Mouse (Mus musculus) embryonic stem cell, embryonic (primary cell): ENCODE data around the gene Pcgf6.

Experiments
- CTCF ChIA-PET, 4 experiments: fragments of 300-600 bp in 2 of 4; fragments of 350-600 bp in 2 of 4; sonication (Branson Sonifier 250); formaldehyde crosslinking; loops; one replicate each; lab custom pipeline; 2022; ENCODE audit warnings: inconsistent platforms in 2 of 4; lab: Charles Lee
- POLR2A ChIA-PET, 4 experiments: fragments of 300-600 bp in 2 of 4; fragments of 350-600 bp in 2 of 4; sonication (Branson Sonifier 250); formaldehyde crosslinking; loops; one replicate each; lab custom pipeline; 2022; ENCODE audit warnings: antibody characterized with exemption in 4 of 4, inconsistent platforms in 1 of 4; lab: Charles Lee

The Pcgf6 gene

DNA sequence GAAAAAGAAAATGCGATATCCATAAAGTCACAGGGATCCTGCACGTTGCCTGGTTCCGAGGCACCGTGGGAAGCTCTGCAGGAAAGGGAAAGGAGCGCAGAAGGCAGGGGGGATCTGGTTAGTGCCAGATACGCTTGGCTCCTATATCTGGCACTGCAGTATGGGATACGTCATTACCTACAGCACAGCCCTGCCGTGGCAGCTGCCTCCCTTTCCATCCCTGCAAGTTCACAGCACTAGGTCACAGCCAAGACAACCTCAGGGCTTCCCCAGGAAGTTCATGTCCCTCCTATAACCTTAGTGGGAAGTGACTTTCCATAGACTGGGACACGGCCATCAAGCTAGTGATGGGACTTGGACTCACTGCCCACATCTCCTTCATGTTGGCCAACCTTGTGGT, 54.6 kb downstream of the Pcgf6 start:
- ChIA-PET POLR2A (interaction anchor here in 1 of 4 experiments (0.6 kb wide), 1 partner anchor 75 kb away, joined by 3 read pairs; no protein-coding TSS in a partner anchor), CTCF (interaction anchor here in 1 of 4 experiments (1.0 to 1.2 kb wide), 2 partner anchors 120 to 235 kb away, joined by 3 to 4 read pairs; no protein-coding TSS in a partner anchor)

DNA sequence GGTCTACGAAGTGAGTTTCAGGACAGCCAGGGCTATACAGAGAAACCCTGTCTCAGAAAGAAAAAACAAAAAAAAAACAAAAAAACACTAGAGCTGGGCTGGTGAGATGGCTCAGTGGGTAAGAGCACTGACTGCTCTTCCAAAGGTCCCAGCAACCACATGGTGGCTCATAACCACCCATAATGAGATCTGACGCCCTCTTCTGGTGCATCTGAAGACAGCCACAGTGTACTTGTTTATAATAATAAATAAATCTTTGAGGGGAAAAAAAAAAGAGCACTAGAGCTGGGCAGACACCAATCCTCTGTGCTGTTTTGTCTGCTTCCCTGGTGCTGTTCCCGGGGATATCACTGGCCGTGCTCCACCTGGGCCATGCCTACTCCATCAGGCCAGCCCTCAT, 58.4 kb downstream of the Pcgf6 start:
- ChIA-PET POLR2A (interaction anchor here in 2 of 4 experiments (0.7 to 6.4 kb wide), 17 partner anchors 11 to 231 kb away, joined by 3 to 24 read pairs (median 4); partner anchors contain the start of genes Taf5 (in 2 of the 2), Cnnm2 (in 1 of the 2), Ina (in 1 of the 2) and Nt5c2 (in 1 of the 2)), CTCF (interaction anchor here (0.6 to 3.6 kb wide), 32 partner anchors 9 to 428 kb away, joined by 3 to 20 read pairs (median 3); partner anchors contain the start of genes Ina (in 2 of the 4), Cnnm2 (in 1 of the 4) and Nt5c2 (in 1 of the 4))

DNA sequence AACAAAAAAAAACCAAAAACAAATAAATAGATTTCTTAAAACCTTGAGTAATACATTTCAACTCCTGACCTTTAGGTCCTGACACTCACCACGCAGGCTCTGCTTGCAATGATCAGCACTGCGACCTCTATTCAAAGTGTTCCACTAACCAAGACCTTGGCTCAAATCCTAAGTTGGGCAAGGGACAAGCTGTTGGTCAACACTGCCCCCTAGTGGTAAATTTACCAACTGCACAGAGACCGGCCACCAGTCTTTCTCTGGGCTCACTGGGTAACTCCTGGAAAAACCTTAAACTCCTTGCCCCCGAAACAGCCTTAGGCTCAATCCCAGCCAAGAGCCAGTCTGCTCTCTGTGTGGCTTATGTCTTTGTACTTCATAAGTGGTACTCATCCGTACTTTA, 59.6 kb downstream of the Pcgf6 start:
- ChIA-PET POLR2A (interaction anchor here in 3 of 4 experiments (0.6 to 6.4 kb wide), 15 partner anchors 12 to 949 kb away, joined by 3 to 24 read pairs (median 4); partner anchors contain the start of genes Ina (in 1 of the 3), Nt5c2 (in 1 of the 3) and Pcgf6 (in 1 of the 3)), CTCF (interaction anchor here (0.5 to 3.6 kb wide), 18 partner anchors 9 to 1147 kb away, joined by 3 to 20 read pairs (median 6); partner anchors contain the start of gene Cnnm2 (in 1 of the 4))

DNA sequence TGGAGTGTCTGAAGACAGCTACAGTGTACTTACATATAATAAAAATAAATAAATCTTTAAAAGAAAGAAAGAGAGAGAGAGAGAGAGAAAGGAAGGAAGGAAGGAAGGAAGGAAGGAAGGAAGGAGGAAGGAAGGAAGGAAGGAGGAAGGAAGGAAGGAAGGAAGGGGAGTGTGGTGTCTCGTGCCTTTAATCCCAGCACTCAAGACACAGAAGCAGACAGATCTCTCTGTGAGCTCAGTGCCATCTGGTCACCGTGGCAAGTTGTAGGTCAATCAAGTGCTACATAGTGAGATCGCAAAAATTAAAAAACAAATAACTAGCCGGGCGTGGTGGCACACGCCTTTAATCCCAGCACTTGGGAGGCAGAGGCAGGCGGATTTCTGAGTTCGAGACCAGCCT, 60.1 kb downstream of the Pcgf6 start:
- ChIA-PET CTCF (interaction anchor here (0.6 to 3.6 kb wide), 11 partner anchors 25 to 1039 kb away, joined by 3 to 20 read pairs (median 9); partner anchors contain the start of genes Cnnm2 (in 1 of the 4) and Nt5c2 (in 1 of the 4)), POLR2A (interaction anchor here in 2 of 4 experiments (0.6 to 6.4 kb wide), 13 partner anchors 24 to 948 kb away, joined by 3 to 24 read pairs (median 4); partner anchors contain the start of genes Ina (in 1 of the 2), Nt5c2 (in 1 of the 2) and Pcgf6 (in 1 of the 2))

DNA sequence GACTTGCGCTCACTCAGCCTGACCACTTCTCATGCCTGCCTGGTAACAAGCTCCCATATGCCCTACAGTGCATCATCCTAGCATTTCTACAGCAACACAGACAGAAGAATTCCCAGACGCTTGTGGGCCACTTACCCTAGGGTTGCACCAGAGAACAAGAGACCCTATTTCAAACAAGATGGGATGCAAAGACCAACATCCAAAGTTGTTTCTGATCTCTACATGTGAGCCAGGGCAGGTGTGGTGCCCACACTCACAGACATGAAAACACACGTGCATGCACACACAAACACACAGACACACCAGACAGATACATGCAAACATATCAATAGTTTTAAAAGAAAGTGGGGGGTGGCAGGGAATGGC, 60.6 kb downstream of the Pcgf6 start:
- ChIA-PET CTCF (interaction anchor here in 2 of 4 experiments (0.9 to 2.4 kb wide), 10 partner anchors 25 to 265 kb away, joined by 3 to 9 read pairs (median 4); partner anchors contain the start of genes Cnnm2 (in 1 of the 2) and Nt5c2 (in 1 of the 2)), POLR2A (interaction anchor here in 2 of 4 experiments (1.0 to 6.4 kb wide), 11 partner anchors 25 to 110 kb away, joined by 3 to 24 read pairs (median 5); partner anchors contain the start of genes Ina (in 1 of the 2) and Nt5c2 (in 1 of the 2))

DNA sequence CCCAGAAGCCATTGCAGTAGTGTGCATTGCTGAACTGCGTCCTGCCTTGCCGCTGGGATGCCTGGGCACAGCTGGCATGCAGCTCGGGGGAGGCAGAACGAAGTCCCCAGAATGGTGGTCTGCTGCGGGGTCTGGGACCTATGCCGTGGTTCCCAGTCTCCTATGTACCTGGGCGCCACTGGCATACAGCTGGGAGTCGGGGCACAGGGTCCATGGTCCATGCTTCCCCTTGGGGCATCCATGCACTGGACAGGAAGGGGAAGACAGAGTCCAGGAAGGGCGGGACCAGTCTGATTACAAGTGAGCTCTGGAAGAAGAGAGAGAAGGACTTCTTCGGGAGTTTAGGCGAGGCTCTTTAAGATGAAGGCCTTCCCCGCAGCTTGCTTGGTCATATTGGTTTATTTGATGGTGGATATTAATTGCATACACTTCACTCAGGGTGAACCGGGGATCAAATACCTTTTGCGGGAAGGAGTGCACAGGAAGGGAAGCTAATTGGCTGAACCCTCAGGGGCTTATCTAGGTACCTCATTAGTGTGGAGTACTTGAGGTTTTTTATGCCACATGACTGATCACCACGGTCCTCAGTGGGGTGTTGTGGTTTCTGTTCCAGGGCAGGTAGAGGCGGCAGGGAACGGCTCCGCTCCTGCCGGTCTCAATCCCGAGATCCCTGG, 61.1 kb downstream of the Pcgf6 start:
- POLR2A ChIA-PET: interaction anchor here in 2 of 4 experiments (0.9 to 6.4 kb wide), 15 partner anchors 19 to 117 kb away, joined by 3 to 24 read pairs (median 4); partner anchors contain the start of genes Ina (in 1 of the 2) and Nt5c2 (in 1 of the 2)
- CTCF ChIA-PET: interaction anchor here in 2 of 4 experiments (1.0 to 1.4 kb wide), 8 partner anchors 26 to 402 kb away, joined by 3 to 5 read pairs (median 4); partner anchors contain the start of gene Nt5c2 (in 1 of the 2)

DNA sequence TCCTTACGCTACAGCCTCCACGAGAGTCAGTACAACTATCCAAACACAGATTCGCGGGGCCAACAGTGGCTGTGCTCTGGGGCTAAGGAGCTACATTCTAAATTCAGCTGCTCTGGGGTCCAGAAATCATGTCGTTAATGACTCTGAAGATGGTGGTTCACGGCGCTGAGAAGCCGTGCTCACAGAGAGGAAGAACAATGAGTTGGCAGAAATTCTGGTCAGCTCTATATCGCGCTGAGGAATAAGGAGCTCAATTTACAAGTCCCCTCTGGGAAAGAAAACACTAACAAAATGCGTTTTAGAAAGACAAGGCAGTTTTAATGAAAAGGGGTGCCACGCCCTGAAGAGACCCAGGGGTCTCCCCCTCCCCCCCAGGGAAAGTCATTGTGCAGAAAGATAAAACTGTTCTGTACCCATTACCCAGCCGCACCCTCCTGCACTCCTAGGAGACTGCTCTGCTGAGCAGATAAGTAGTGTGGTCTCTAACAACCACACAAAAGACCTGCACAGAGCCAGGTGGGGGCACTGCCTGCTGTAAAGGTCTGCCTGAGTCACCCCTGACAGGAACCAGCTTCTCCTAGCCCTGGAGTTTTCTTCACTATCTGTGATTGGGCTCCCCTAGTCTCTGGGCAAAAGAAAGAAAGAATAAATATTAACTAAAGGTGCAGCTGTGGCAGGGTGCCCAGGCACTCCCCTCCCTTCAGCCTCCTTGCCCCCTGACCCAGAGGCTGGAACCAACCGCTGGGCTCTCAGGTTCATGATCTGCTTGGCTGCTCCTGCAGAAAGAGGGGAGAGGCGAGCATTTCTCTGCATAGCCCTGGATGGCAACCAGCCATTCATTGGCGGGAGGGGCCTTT, 62.2 kb downstream of the Pcgf6 start:
- ChIA-PET CTCF (interaction anchor here in 2 of 4 experiments (0.7 to 1.4 kb wide), 7 partner anchors 26 to 401 kb away, joined by 3 to 5 read pairs (median 3); partner anchors contain the start of genes Ina (in 1 of the 2) and Nt5c2 (in 1 of the 2)), POLR2A (interaction anchor here (0.7 to 6.4 kb wide), 31 partner anchors 10 to 228 kb away, joined by 3 to 24 read pairs (median 4); partner anchors contain the start of genes Ina (in 2 of the 4), Nt5c2 (in 2 of the 4), Cnnm2 (in 1 of the 4) and Pdcd11 (in 1 of the 4))

DNA sequence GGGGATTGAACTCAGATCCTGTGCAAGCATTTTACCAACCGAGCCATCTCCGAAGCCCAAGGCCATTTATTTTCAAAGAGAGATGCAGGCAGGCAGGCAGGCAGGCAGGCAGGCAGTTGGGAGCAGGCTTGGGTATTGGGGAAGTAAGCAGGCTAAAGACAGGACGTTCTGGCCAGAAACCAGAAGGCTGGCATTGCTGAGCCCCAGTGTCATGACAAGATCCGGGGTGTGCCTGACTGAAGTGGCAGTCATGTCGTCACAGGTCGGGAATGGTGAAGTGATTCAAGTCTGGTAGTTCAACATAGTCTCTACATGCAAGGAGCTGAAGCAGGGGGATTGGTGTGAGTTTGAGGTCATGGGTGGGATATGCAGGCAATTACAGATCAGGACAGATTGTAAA, 63.1 kb downstream of the Pcgf6 start:
- CTCF ChIA-PET: interaction anchor here in 2 of 4 experiments (1.0 to 1.3 kb wide), 3 partner anchors 110 to 233 kb away, joined by 3 to 5 read pairs (median 4); no protein-coding TSS in a partner anchor
- POLR2A ChIA-PET: interaction anchor here (0.6 to 6.4 kb wide), 22 partner anchors 11 to 640 kb away, joined by 3 to 24 read pairs (median 4); partner anchors contain the start of gene Cnnm2 (in 1 of the 4)

DNA sequence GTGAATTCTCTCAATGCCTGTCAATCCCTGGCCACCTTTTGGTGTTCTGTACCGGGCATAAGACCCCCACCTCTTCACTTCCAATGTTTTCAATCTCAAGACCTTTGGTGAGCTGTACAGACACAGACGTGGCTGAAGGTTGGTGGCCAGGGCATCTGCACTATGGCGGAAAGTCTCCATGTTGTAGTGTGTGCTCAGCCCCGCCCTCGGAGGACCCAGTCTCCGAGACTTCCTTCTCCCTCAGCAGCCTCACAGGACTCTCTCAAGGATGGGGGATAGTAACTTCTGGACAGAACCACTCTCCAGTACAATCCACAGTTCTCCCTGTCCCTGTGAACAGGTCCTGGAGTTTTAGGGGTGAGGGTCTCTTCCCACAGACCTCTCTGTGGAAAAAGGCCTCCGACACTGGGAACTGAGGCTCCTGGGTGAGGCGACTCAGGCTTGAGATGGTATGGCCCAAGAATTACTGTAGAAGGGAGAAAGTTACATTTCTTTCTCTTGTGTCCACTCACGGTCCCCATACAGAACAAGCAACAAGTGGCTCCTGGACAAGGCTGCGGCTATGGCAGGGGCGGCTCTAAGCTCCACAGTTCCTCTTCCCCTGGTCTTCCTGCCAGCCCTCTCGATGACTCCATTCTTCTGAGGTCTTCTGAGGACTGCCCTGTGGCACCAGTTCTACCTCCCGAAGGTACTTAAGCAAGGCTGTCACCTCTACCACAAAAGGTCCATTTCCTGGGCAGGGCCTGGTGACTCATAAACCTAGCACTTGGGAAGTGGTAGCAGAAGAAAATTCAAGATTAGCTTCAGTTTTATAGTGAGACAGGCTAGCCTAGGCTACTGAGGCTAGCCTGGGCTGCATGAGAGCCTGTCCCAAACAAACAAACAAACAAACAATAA, 65.7 kb downstream of the Pcgf6 start:
- ChIA-PET CTCF (interaction anchor here in 1 of 4 experiments (0.6 kb wide), 1 partner anchor 15 kb away, joined by 3 read pairs; no protein-coding TSS in a partner anchor), POLR2A (interaction anchor here in 2 of 4 experiments (0.9 to 2.2 kb wide), 8 partner anchors 14 to 224 kb away, joined by 3 to 13 read pairs (median 4); partner anchors contain the start of genes Cnnm2 (in 1 of the 2), Ina (in 1 of the 2), Nt5c2 (in 1 of the 2) and Taf5 (in 1 of the 2))

DNA sequence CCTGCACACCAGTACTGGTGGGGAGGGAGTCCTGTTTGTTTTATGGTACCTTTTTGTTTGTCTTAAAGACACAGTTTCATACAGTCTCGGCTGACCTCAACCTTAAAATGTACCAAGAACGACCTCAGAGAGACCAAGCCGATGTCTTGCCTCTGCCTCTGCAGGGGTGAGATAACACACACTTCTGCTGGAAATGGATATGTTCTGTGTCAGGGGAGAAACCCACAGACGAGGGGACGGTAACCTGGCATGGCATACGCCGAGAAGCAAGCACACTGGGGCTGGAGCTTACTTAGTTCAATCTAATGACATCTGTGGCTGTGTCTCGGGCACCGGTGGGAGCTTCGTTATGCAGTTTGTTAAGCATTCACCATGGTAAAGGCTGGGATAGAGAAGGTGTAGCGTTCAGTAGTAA, 66.7 kb downstream of the Pcgf6 start:
- POLR2A ChIA-PET: interaction anchor here in 3 of 4 experiments (0.6 to 2.0 kb wide), 16 partner anchors 10 to 511 kb away, joined by 3 to 9 read pairs (median 4); partner anchors contain the start of genes Cnnm2 (in 1 of the 3), Pcgf6 (in 1 of the 3), Pdcd11 (in 1 of the 3) and Taf5 (in 1 of the 3)
- CTCF ChIA-PET: interaction anchor here in 2 of 4 experiments (0.7 to 0.9 kb wide), 3 partner anchors 9 to 396 kb away, joined by 4 to 6 read pairs (median 6); no protein-coding TSS in a partner anchor
